Mouse (Mus musculus): ENCODE measurements at regions not wholly inside any gene's neighbourhood (a gene's known extent, or its start where the extent isn't known, plus 50 kb on each side); places are given as distances from the start of the nearest gene placed in this dataset.

- TF ChIP-seq CTCF (IDR thresholded peaks at IDR 0.05; ENCODE audit: control insufficient read depth, insufficient read depth, insufficient replicate concordance, low read depth, low read length) = no peak
- TF ChIP-seq POLR2A (IDR thresholded peaks at IDR 0.05; ENCODE audit: control insufficient read depth, low read depth, low read length) = no peak
- no peaks in the 10 kb centered on the region for H3K27me3 ChIP-seq (ENCODE audit: control insufficient read depth, insufficient read depth, low read length)
- H3K27ac ChIP-seq (ENCODE audit: control insufficient read depth, insufficient read depth, low read depth, low read length) = no peak overlapping the region
- H3K4me3 ChIP-seq (ENCODE audit: control insufficient read depth, low read depth, low read length) = no peak overlapping the region
- no peaks in the 10 kb centered on the region for H3K36me3 ChIP-seq (ENCODE audit: control insufficient read depth, insufficient read depth, low read length)
- no peaks in the 10 kb centered on the region for H3K4me1 ChIP-seq (ENCODE audit: control insufficient read depth, insufficient read depth, low read length)
Measured at GRCm38 (mm10) chr2:115456372-115457022, 125.0 kb upstream of the BC052040 start.

GRCm38 (mm10) chr2:115460028-115460881 lies 121.3 kb upstream of the BC052040 start:
- Histone ChIP-seq H3K4me1 (ENCODE audit: control insufficient read depth, insufficient read depth, low read length) (no peaks in the 10 kb centered on the region), H3K27me3 (ENCODE audit: control insufficient read depth, insufficient read depth, low read length) (no peaks in the 10 kb centered on the region), H3K36me3 (ENCODE audit: control insufficient read depth, insufficient read depth, low read length) (no peaks in the 10 kb centered on the region), H3K4me3 (ENCODE audit: control insufficient read depth, low read depth, low read length) (no peak overlapping the region), H3K27ac (ENCODE audit: control insufficient read depth, insufficient read depth, low read depth, low read length) (no peak overlapping the region)
- no peak for TF ChIP-seq POLR2A (IDR thresholded peaks at IDR 0.05; ENCODE audit: control insufficient read depth, low read depth, low read length)
- no peak for TF ChIP-seq CTCF (IDR thresholded peaks at IDR 0.05; ENCODE audit: control insufficient read depth, insufficient read depth, insufficient replicate concordance, low read depth, low read length)

GRCm38 (mm10) chr2:115460882-115461151 lies 120.7 kb upstream of the BC052040 start:
- Histone ChIP-seq H3K36me3 (ENCODE audit: control insufficient read depth, insufficient read depth, low read length) (no peaks in the 10 kb centered on the region), H3K4me3 (ENCODE audit: control insufficient read depth, low read depth, low read length) (no peak overlapping the region), H3K27ac (ENCODE audit: control insufficient read depth, insufficient read depth, low read depth, low read length) (no peak overlapping the region), H3K4me1 (ENCODE audit: control insufficient read depth, insufficient read depth, low read length) (no peaks in the 10 kb centered on the region), H3K27me3 (ENCODE audit: control insufficient read depth, insufficient read depth, low read length) (no peaks in the 10 kb centered on the region)
- TF ChIP-seq CTCF (IDR thresholded peaks at IDR 0.05; ENCODE audit: control insufficient read depth, insufficient read depth, insufficient replicate concordance, low read depth, low read length) = no peak
- TF ChIP-seq POLR2A (IDR thresholded peaks at IDR 0.05; ENCODE audit: control insufficient read depth, low read depth, low read length) = no peak

GRCm38 (mm10) chr2:115466170-115466569 lies 115.3 kb upstream of the BC052040 start:
- TF ChIP-seq POLR2A (IDR thresholded peaks at IDR 0.05; ENCODE audit: control insufficient read depth, low read depth, low read length) = no peak
- TF ChIP-seq CTCF (IDR thresholded peaks at IDR 0.05; ENCODE audit: control insufficient read depth, insufficient read depth, insufficient replicate concordance, low read depth, low read length) = no peak
- no peak overlapping the region for H3K27ac ChIP-seq (ENCODE audit: control insufficient read depth, insufficient read depth, low read depth, low read length)
- no peak overlapping the region for H3K4me3 ChIP-seq (ENCODE audit: control insufficient read depth, low read depth, low read length)
- H3K4me1 ChIP-seq (ENCODE audit: control insufficient read depth, insufficient read depth, low read length) = peaks cover 3% of the 10 kb centered on the region; the same call in 1 of the 2 replicates
- no peaks in the 10 kb centered on the region for H3K36me3 ChIP-seq (ENCODE audit: control insufficient read depth, insufficient read depth, low read length)
- H3K27me3 ChIP-seq (ENCODE audit: control insufficient read depth, insufficient read depth, low read length) = no peaks in the 10 kb centered on the region

- no peaks in the 10 kb centered on the region for H3K36me3 ChIP-seq (ENCODE audit: control insufficient read depth, insufficient read depth, low read length)
- no peak overlapping the region for H3K27ac ChIP-seq (ENCODE audit: control insufficient read depth, insufficient read depth, low read depth, low read length)
- TF ChIP-seq CTCF (IDR thresholded peaks at IDR 0.05; ENCODE audit: control insufficient read depth, insufficient read depth, insufficient replicate concordance, low read depth, low read length) = no peak
- TF ChIP-seq POLR2A (IDR thresholded peaks at IDR 0.05; ENCODE audit: control insufficient read depth, low read depth, low read length) = no peak
- no peaks in the 10 kb centered on the region for H3K27me3 ChIP-seq (ENCODE audit: control insufficient read depth, insufficient read depth, low read length)
- no peak overlapping the region for H3K4me3 ChIP-seq (ENCODE audit: control insufficient read depth, low read depth, low read length)
- peaks cover 3% of the 10 kb centered on the region; the same call in 1 of the 2 replicates for H3K4me1 ChIP-seq (ENCODE audit: control insufficient read depth, insufficient read depth, low read length)
Measured at GRCm38 (mm10) chr2:115467107-115467745, 114.3 kb upstream of the BC052040 start.

GRCm38 (mm10) chr2:115467936-115468335 lies 113.6 kb upstream of the BC052040 start:
- no peak overlapping the region for H3K27ac ChIP-seq (ENCODE audit: control insufficient read depth, insufficient read depth, low read depth, low read length)

GRCm38 (mm10) chr2:115468471-115468909 lies 113.0 kb upstream of the BC052040 start:
- Histone ChIP-seq H3K27ac (ENCODE audit: control insufficient read depth, insufficient read depth, low read depth, low read length) (no peak overlapping the region), H3K4me1 (ENCODE audit: control insufficient read depth, insufficient read depth, low read length) (peaks cover 3% of the 10 kb centered on the region; the same call in 1 of the 2 replicates), H3K27me3 (ENCODE audit: control insufficient read depth, insufficient read depth, low read length) (no peaks in the 10 kb centered on the region), H3K36me3 (ENCODE audit: control insufficient read depth, insufficient read depth, low read length) (no peaks in the 10 kb centered on the region), H3K4me3 (ENCODE audit: control insufficient read depth, low read depth, low read length) (no peak overlapping the region)
- no peak for TF ChIP-seq POLR2A (IDR thresholded peaks at IDR 0.05; ENCODE audit: control insufficient read depth, low read depth, low read length)
- no peak for TF ChIP-seq CTCF (IDR thresholded peaks at IDR 0.05; ENCODE audit: control insufficient read depth, insufficient read depth, insufficient replicate concordance, low read depth, low read length)

More at GRCm38 (mm10) chr2:115467936-115468335, 113.6 kb upstream of the BC052040 start:
- Histone ChIP-seq H3K27me3 (ENCODE audit: control insufficient read depth, insufficient read depth, low read length) (no peaks in the 10 kb centered on the region), H3K4me3 (ENCODE audit: control insufficient read depth, low read depth, low read length) (no peak overlapping the region), H3K4me1 (ENCODE audit: control insufficient read depth, insufficient read depth, low read length) (peaks cover 3% of the 10 kb centered on the region; the same call in 1 of the 2 replicates), H3K36me3 (ENCODE audit: control insufficient read depth, insufficient read depth, low read length) (no peaks in the 10 kb centered on the region)
- TF ChIP-seq POLR2A (IDR thresholded peaks at IDR 0.05; ENCODE audit: control insufficient read depth, low read depth, low read length) = no peak
- TF ChIP-seq CTCF (IDR thresholded peaks at IDR 0.05; ENCODE audit: control insufficient read depth, insufficient read depth, insufficient replicate concordance, low read depth, low read length) = no peak

Data from testis, adult 2 months (tissue).